Mouse (Mus musculus) ES-E14 (cell line): ENCODE results near the gene Cfap57.

ENCODE experiments used
- CHD2 ChIP-seq: IDR thresholded peaks from 2 replicates; pipeline ENCODE4 v1.6.1; 2014; ENCODE audit warnings: mild to moderate bottlenecking, low read depth, low read length, inconsistent platforms
- MAFK ChIP-seq: IDR thresholded peaks from 2 replicates; pipeline ENCODE4 v1.6.1; 2014; ENCODE audit warnings: mild to moderate bottlenecking, low read depth, low read length, inconsistent platforms; ENCODE audit not compliant: insufficient read depth
- ZC3H11A ChIP-seq: IDR thresholded peaks from 2 replicates; pipeline ENCODE4 v1.6.1; 2012; ENCODE audit warnings: low read depth, mild to moderate bottlenecking, inconsistent platforms, low read length, borderline replicate concordance

DNA sequence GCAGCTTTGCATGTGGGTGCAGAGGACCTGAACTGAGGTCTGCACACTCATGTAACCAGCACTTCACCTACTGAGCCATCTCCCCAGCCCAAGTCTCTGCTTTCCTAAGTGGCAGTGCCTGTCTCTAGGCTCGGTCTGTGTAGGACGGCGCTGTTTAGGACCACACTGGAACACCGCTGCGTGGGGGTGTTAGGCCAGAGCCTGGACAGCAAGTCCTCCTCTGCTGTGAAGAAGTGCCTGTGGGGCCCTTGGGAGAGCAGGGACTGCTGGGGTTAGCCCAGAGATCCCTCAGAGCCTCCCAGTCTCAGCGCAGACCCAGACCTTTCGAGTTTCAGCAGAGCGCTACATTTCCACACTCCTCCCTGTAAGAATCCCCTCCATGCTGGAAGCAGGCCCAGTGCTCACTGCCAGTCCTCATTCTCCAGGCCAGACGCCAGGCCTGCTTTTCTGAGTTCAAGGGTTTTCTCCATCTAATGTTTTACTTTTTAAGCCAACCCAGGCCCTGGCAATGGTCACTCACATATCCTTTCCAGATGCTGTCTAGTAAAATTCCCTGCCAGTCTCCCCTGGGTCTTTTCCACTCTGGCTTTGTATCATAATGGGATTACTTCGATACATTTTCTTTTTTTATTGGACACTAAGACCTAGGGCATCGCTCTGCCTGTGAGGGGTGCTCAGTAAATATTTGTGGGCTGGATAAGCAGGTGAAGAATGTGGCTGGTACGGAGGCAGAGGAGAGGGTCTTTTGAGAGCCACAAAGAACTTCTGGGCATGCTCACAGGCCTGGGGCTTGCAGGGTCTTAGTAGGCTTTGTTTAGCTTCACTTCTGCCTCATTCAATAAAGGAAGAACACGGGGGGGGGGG is 56.3 kb downstream of the Cfap57 start:
- no peak for TF ChIP-seq CHD2
- TF ChIP-seq ZC3H11A, result no peak
- TF ChIP-seq MAFK, result no peak
